Mouse (Mus musculus) forelimb bud, embryonic 11.5 days (tissue): ENCODE results near the gene Tgfbr2.
"Not testable (repeated sequence)": the region's sequence is repeated elsewhere in the genome, so short reads cannot be mapped to it uniquely, and the experiment has no call there.

Experiments
- DNase-seq: peaks from one replicate; pipeline ENCODE4 v3.0.0-alpha.2; 2012; ENCODE audit warnings: low read depth, low spot score

The Tgfbr2 gene

GRCm38 (mm10) chr9:116077419-116077818, 97.7 kb downstream of the Tgfbr2 start:
- no peak for DNase-seq

DNA sequence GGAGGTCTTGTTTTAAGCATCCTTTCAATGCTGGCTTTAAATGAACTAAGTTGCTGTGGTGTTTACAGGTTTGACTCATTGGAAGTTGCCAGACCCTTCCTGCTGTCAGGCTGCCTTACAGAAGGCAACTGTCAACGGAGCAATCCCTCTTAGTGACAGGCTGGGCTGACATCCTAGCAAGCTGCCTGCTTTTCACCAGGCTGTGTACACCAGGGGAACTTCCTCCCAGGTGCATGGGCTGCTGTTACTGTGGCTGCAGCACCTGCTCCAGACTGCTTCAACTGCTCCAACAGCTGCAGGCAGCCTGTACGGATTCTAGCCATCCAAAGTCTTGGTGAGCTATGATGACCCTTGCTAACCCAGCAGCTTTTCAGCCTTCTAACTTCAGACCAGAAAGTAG, 98.2 kb downstream of the Tgfbr2 start:
- no peak for DNase-seq

- no peak for DNase-seq
Measured at GRCm38 (mm10) chr9:116076163-116076562, 99.0 kb downstream of the Tgfbr2 start.

DNA sequence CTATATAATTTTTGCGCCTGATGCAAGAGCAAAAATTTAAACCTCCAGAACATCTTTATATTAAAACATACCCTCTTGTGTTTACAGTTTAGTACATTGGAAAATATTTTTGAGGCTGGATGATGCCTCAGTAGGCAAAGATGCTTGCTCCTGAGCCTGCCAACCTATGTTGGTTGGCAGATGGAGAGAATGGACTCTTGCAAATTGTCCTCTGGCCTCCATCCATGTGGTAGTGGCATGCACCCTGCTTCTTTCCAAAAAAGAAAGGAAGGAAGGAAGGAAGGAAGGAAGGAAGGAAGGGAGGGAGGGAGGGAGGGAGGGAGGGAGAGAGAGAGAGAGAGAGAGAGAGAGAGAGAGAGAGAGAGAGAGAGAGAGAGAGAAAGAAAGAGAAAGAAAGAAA, 103.6 kb downstream of the Tgfbr2 start:
- not testable (repeated sequence) for DNase-seq

GRCm38 (mm10) chr9:116064774-116065173, 110.4 kb downstream of the Tgfbr2 start:
- no peak for DNase-seq

GRCm38 (mm10) chr9:116060691-116061090, 114.5 kb downstream of the Tgfbr2 start:
- peak; percentile 33 for DNase-seq

GRCm38 (mm10) chr9:116059156-116059555, 116.0 kb downstream of the Tgfbr2 start:
- no peak for DNase-seq

- DNase-seq, result no peak
Measured at GRCm38 (mm10) chr9:116058475-116058874, 116.7 kb downstream of the Tgfbr2 start.

DNA sequence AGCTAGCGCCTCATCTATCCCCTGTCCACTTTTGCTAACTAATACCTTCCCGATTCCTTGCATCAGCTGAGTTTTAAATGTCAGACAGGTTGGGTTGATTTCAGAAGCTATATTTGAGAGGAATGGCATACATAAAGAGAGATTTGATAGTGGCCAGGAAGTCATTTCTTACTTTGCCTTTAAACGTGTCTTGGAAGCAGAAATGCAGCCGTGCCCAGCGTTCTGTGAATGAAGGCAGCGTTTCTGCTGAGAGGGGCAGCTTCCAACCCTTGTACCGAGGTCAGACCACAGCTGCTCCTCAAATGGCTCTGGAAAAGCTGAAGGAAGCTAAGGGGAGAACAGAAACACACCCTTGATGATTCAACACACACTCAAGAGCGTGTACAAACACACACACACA, 121.2 kb downstream of the Tgfbr2 start:
- no peak for DNase-seq

- DNase-seq, result no peak
Measured at GRCm38 (mm10) chr9:116049985-116050384, 125.2 kb downstream of the Tgfbr2 start.

- DNase-seq, result peak; percentile 70
Measured at GRCm38 (mm10) chr9:116041787-116042186, 133.4 kb downstream of the Tgfbr2 start.

- DNase-seq, result no peak
Measured at GRCm38 (mm10) chr9:116041369-116041768, 133.8 kb downstream of the Tgfbr2 start.

DNA sequence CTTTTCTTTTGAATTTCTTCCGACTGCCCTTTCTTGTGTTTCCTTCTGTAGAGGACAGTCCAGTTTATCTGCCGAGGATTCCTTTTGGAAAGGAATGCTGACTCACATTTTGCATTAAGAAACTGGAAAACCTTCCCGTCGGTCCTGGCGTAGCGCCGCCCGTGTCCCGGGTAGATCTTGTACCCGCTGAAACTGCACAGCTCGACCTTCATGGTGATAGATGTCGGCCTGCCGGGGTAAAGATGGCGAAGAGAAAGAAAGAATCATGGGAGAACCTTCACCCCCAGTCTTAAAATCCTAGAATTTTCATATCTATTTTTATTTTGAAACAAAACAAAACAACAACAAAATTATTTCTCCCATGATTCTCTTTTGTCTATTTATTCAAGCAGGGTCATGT, 134.3 kb downstream of the Tgfbr2 start:
- DNase-seq, result not testable (repeated sequence)

DNA sequence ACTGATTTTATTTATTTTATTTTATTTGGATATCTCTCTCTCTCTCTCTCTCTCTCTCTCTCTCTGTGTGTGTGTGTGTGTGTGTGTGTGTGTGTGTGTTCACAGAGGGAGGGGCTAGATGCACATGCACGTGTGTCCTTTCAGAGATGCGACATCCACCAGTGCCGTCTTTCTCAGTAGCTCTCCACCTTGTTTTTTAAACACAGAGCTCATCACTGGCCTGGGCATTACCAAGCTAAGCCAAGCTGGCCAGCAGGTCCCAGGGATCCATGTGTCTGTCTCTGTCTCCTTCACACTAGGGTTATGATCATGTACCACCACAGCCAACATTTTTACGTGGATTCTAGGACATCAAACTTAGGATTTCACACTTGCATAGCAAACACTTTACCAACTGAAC, 135.2 kb downstream of the Tgfbr2 start:
- no peak for DNase-seq

- DNase-seq, result no peak
Measured at GRCm38 (mm10) chr9:116038275-116038674, 136.9 kb downstream of the Tgfbr2 start.
